Mouse (Mus musculus) C2C12 (cell line): ENCODE results near the gene Gpha2. TPM values are rescaled to one million over a fixed set of nuclear protein-coding genes. Genes with fewer than 3 reads are reported as not detected.

Experiments
- H3K27me3 ChIP-seq: one replicate; pipeline ENCODE4 v1.6.1; 2011; ENCODE audit not compliant: control insufficient read depth, insufficient read depth, insufficient read length
- H3K36me3 ChIP-seq: one replicate; pipeline ENCODE4 v1.6.1; 2011; ENCODE audit not compliant: control insufficient read depth, insufficient read depth
- H3K4me3 ChIP-seq: one replicate; pipeline ENCODE4 v1.5.1; 2011; ENCODE audit warnings: mild to moderate bottlenecking, control low read depth; ENCODE audit not compliant: poor library complexity, insufficient read depth, severe bottlenecking
- H3K79me2 ChIP-seq: one replicate; pipeline ENCODE4 v1.6.1; 2011; ENCODE audit not compliant: control insufficient read depth, insufficient read depth
- H3K79me3 ChIP-seq: one replicate; pipeline ENCODE4 v1.6.1; 2011; ENCODE audit warnings: low read depth, control low read depth
- H3ac ChIP-seq: one replicate; pipeline ENCODE3; 2011; ENCODE audit warnings: low read depth; ENCODE audit not compliant: control insufficient read depth, insufficient read length
- CEBPB ChIP-seq: IDR thresholded peaks from one replicate; pipeline ENCODE4 v1.6.1; 2011; ENCODE audit warnings: low read depth, mild to moderate bottlenecking, control low read depth, moderate library complexity
- CTCF ChIP-seq: IDR thresholded peaks from one replicate; pipeline ENCODE4 v1.5.1; 2011; ENCODE audit not compliant: control insufficient read depth, insufficient read depth, insufficient read length
- FOSL1 ChIP-seq: IDR thresholded peaks from one replicate; pipeline ENCODE4 v1.8.0; 2011; ENCODE audit warnings: mild to moderate bottlenecking, low read length; ENCODE audit not compliant: poor library complexity, insufficient read depth, severe bottlenecking
- MAX ChIP-seq: IDR thresholded peaks from one replicate; pipeline ENCODE4 v1.6.1; 2011; ENCODE audit warnings: mild to moderate bottlenecking, control low read depth
- MYOD1 ChIP-seq: IDR thresholded peaks from one replicate; pipeline ENCODE4 v1.6.1; 2011; ENCODE audit warnings: low read depth; ENCODE audit not compliant: control insufficient read depth, insufficient read length
- MYOG ChIP-seq: IDR thresholded peaks from one replicate; pipeline ENCODE4 v1.6.1; 2011; ENCODE audit not compliant: control insufficient read depth, insufficient read length; ENCODE audit errors: extremely low read depth
- USF1 ChIP-seq: IDR thresholded peaks from one replicate; pipeline ENCODE4 v1.6.1; 2011; ENCODE audit warnings: low read depth, mild to moderate bottlenecking, control low read depth, moderate library complexity
- polyA plus RNA-seq: library from polyadenylated mRNA; unstranded; fragments of >200 nt; fragmentation: generic; extraction: Trizol; gene quantifications from one replicate; pipeline ENCODE4 v1.2.1, GENCODE M21; 2012; ENCODE audit warnings: missing spikeins

Gene Gpha2
- polyA plus RNA-seq, 1 experiment = 0.13 TPM

GRCm38 (mm10) chr19:6206716-6207115, 19.5 kb upstream of the Gpha2 start:
- H3K4me3 ChIP-seq = no peak overlapping the region
- no peak overlapping the region for H3ac ChIP-seq
- no peaks in the 10 kb centered on the region for H3K79me3 ChIP-seq
- no peaks in the 10 kb centered on the region for H3K27me3 ChIP-seq
- no peaks in the 10 kb centered on the region for H3K36me3 ChIP-seq
- TF ChIP-seq MYOD1 = no peak
- no peak for TF ChIP-seq CTCF
- TF ChIP-seq MAX = no peak
- TF ChIP-seq MYOG = no peak
- TF ChIP-seq CEBPB = no peak
- TF ChIP-seq FOSL1 = no peak
- TF ChIP-seq USF1 = no peak
- H3K79me2 ChIP-seq = no peaks in the 10 kb centered on the region

DNA sequence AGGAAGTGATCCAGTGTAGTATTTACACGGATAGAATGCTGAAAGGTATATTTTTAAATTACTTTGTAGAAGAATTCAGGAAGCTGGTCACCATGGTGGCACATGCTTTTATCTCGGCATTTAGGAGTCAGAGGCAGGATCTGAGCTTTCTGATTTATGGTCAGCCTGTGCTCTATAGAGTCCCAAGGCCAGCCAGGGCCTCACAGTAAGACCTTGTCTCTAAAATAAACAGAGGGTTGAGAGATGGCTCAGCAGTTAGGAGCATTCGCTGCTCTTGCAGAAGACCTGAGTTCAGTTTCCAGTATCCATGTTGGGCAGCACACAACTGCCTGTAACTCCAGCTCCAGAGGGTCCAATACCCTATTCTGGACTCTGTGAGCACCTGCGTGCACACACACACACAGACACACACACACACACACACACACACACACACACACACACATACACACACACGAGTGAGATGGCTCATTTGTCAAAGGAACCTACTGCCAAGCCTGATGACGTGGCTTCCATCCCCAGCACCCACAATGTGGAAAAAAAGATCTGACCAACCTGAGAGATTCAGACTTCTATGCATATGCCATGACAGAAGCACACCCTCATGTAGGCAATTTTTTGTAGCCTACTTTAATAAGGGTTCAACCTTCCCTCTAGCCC, 10.0 kb upstream of the Gpha2 start:
- TF ChIP-seq MYOD1 = no peak
- no peak for TF ChIP-seq CTCF
- no peak for TF ChIP-seq USF1
- no peak for TF ChIP-seq MAX
- TF ChIP-seq CEBPB = no peak
- no peak for TF ChIP-seq MYOG
- Histone ChIP-seq H3K27me3 (peaks cover 37% of the 10 kb centered on the region), H3ac (no peak overlapping the region), H3K79me3 (no peaks in the 10 kb centered on the region), H3K79me2 (no peaks in the 10 kb centered on the region), H3K36me3 (no peaks in the 10 kb centered on the region), H3K4me3 (no peak overlapping the region)

DNA sequence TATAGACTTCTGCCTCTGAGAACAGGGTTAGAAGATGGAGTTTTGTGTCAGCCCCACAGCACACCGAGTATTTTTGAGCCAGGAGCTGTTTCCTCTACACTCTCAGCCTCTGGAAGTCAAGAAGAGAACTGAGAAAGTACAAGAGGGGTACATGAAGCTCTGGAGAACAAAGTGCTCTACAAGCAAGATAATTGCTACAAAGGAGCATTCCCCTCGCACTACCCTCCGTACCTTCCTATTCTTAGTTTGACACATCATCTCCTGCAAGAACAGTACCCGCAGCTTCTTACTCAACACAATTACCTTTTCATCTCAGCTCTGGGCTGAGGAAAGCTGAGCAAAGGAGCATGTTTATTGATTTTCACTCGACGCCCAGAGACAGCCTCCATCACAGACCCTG, 7.6 kb upstream of the Gpha2 start:
- Histone ChIP-seq H3K79me3 (no peaks in the 10 kb centered on the region), H3K4me3 (no peak overlapping the region), H3K79me2 (no peaks in the 10 kb centered on the region), H3K27me3 (peaks cover 37% of the 10 kb centered on the region), H3K36me3 (no peaks in the 10 kb centered on the region), H3ac (no peak overlapping the region)
- TF ChIP-seq MAX (no peak), CEBPB (no peak), MYOD1 (no peak)

DNA sequence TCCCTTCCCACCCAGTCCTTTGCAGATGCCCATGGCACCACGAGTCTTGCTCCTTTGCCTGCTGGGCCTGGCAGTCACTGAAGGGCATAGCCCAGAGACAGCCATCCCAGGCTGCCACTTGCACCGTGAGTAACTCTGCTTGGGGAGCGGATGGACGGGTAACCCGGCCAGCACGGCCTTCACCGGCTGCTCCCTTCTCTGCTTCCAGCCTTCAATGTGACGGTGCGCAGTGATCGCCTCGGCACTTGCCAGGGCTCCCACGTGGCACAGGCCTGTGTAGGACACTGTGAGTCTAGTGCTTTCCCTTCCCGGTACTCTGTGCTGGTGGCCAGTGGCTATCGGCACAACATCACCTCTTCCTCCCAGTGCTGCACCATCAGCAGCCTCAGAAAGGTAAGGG, 583 bp downstream of the Gpha2 start:
- no peak overlapping the region for H3K4me3 ChIP-seq
- H3K27me3 ChIP-seq = no peaks in the 10 kb centered on the region
- no peaks in the 10 kb centered on the region for H3K79me2 ChIP-seq
- H3K79me3 ChIP-seq = no peaks in the 10 kb centered on the region
- peaks cover 3% of the 10 kb centered on the region for H3K36me3 ChIP-seq
- H3ac ChIP-seq = no peak overlapping the region
- TF ChIP-seq FOSL1 (no peak), MYOG (no peak), CEBPB (no peak), USF1 (no peak), MAX (no peak), CTCF (no peak), MYOD1 (no peak)

DNA sequence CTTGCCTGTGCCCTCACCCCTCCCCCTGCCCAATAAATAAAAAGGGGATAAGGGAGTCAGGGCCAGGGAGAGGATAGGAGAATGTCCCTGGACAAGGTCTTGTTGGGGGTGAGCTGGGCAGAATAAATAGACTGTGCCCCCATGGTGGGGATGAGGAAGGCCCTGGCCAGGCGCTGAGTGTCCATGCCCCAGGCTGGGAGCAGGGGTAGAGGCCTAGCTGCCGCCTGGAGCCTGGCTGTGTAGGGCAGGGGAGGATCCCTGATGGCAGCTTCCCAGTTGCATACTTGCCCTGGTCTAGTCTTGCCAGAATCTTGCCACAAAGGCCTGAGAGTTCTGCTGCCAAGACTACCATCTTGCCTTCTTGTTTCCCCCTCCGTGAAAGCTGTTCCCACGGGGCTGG, 1.7 kb downstream of the Gpha2 start:
- TF ChIP-seq USF1 = no peak
- no peak for TF ChIP-seq MAX
- TF ChIP-seq MYOD1 = no peak
- no peak for TF ChIP-seq CEBPB
- no peak for TF ChIP-seq MYOG
- TF ChIP-seq FOSL1 = no peak
- no peak for TF ChIP-seq CTCF
- peaks cover 7% of the 10 kb centered on the region for H3K36me3 ChIP-seq

DNA sequence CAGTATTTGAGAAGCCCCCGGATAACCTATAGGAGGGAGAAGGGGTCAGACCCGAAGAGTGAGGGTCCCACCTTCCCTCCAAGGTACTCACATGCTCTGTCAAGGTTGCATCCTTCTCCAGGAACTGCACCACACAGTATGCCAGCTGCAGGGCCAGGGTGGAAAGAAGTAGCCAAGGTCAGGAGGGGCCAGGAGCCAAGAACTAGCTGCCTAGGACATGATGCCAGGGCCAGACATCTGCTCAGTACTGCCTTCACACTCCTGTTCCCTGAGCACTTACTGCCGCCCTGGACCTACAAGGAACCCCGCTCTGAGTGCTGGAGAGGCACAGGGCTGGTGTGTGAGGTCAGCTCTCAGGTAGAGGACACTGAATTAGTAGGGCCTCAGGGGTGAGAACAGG, 4.2 kb downstream of the Gpha2 start:
- H3K4me3 ChIP-seq = no peak overlapping the region

More for the DNA sequence above, 1.7 kb downstream of the Gpha2 start:
- H3K27me3 ChIP-seq = no peaks in the 10 kb centered on the region
- no peak overlapping the region for H3K4me3 ChIP-seq
- no peak overlapping the region for H3ac ChIP-seq
- no peaks in the 10 kb centered on the region for H3K79me3 ChIP-seq
- no peaks in the 10 kb centered on the region for H3K79me2 ChIP-seq

More for the DNA sequence above, 4.2 kb downstream of the Gpha2 start:
- Histone ChIP-seq H3K36me3 (peaks cover 7% of the 10 kb centered on the region), H3K79me3 (no peaks in the 10 kb centered on the region), H3ac (no peak overlapping the region), H3K79me2 (peaks cover 4% of the 10 kb centered on the region), H3K27me3 (no peaks in the 10 kb centered on the region)
- TF ChIP-seq USF1 (no peak), CEBPB (no peak), CTCF (no peak), MAX (no peak)
